Mouse (Mus musculus): ENCODE measurements at regions not wholly inside any gene's neighbourhood (a gene's known extent, or its start where the extent isn't known, plus 50 kb on each side); places are given as distances from the start of the nearest gene placed in this dataset.

DNA sequence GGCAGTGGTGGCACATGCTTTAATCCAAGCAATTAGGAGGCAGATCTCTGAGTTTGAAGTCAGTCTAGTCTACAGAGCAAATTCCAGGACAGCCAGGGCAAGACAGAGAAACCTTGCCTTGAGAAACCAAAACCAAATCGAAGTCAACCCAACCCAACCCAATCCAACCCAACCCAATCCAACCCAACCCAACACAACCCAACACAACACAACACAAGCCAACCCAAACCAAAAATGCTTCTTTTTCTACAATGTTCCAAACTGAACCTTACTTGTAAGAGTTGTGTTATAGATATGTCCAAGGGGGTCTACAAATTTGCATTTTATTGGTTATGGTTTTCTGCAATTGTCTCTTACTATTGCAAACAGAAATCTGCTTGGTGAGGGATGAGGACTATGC is 52.8 kb upstream of the Chodl start:
- no peak for DNase-seq (ENCODE audit: low spot score)

DNA sequence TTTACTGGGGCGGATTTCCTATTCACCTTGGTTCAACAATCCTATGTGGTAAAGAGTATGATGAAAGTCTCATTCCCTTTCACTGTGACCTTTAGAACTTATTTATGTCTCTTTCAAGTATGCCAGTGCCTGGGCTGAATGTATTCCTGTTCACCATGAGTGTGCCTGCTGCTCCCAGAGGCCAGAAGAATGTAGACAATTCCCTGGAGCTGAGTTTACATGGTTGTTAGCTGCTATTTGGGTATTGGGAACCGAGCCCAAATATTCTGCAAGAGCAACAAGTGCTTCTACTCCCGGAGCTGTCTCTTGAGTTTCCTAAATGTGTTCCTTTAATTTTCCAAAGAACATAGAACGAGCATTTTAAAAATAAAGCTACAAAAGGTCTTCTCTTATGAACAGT is 71.7 kb upstream of the Chodl start:
- DNase-seq (ENCODE audit: low spot score), result no peak

DNA sequence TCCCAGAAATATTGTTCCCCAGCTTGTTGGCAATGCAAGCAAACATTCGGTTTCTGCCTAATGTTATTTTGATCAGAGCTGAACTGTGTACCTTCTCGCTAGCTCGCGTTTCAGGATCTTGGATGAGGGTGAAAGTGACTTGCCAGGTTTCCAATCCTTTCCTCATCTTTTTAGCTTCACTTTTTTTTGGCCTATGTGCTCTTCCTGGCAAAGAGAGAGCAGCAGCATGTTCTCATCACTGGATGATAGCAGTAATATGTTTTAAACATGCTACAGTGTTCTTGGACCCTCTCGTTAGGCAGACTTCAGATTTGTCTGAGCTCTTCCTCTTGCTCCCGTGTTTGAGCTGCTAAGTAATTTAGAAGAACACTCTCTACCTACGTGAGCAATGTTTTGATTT is 99.8 kb upstream of the Chodl start:
- no peak for DNase-seq (ENCODE audit: low spot score)

DNA sequence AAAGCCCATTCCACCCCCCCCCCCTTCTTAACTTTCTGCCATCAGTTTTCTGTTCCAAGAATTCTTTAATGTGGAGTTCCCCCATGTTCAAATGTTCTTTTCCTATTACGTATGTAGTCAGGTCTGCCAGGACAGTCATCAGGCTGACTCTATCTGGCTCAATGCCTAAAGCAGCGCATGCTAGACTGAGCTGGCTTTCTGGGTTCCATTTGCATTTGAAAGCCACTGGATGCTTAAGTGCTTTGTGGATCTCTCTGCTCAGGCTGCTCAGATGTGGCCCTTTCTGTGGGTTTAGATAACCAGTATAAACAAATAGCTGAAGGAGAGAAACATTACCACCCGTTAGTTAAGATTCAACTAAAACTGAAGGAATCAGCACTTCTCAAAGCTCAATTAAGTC is 103.0 kb upstream of the Chodl start:
- no peak for DNase-seq (ENCODE audit: low spot score)

- DNase-seq (ENCODE audit: low spot score), result peak; percentile 5
Observed at GRCm38 (mm10) chr16:78790064-78790463, 140.7 kb upstream of the Chodl start.

- DNase-seq (ENCODE audit: low spot score), result no peak
Observed at GRCm38 (mm10) chr16:78759226-78759625, 171.5 kb upstream of the Chodl start.

GRCm38 (mm10) chr16:78737902-78738301 is 161.4 kb upstream of the D16Ertd472e start:
- DNase-seq (ENCODE audit: low spot score), result no peak

DNA sequence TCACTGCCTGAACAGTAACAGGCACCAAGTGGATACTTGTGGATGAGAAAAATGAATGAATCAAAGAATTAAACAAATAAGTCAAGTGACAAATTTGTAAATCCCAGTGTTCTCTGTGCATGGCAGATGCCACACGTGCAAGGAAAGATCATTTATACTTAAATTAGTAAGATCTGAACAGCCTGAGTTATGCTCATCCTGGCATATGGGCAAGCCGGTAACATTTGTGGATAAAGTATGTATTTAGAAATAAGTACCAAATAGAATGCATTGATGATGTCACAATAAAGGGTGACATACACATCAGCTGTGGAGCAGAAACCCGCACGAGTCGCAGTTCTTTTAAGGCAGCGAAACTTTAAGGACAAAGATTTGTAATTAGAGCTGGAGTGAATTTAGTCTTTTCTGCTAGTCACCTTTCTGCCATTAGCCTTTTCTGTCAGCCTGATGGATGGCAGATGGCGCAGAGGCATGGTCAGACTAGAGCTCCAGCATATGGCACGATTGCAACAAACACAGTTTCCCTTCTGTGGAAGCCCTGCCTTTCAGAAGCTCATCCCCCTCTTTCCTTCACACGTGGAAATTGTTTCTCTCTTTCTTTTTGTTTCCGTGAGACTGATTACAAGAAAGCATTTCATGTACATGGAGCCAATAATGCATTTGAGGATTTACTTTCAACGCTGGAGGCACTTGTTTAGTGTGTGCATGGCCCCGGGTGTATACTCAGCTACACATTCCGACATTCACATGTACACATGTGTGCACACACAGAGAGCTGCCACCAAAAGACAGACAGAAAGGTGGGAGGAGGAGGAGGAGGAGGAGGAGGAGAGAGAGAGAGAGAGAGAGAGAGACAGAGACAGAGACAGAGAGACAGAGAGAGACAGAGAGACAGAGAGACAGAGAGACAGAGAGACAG is 154.3 kb upstream of the D16Ertd472e start:
- DNase-seq (ENCODE audit: low spot score), result no peak

DNA sequence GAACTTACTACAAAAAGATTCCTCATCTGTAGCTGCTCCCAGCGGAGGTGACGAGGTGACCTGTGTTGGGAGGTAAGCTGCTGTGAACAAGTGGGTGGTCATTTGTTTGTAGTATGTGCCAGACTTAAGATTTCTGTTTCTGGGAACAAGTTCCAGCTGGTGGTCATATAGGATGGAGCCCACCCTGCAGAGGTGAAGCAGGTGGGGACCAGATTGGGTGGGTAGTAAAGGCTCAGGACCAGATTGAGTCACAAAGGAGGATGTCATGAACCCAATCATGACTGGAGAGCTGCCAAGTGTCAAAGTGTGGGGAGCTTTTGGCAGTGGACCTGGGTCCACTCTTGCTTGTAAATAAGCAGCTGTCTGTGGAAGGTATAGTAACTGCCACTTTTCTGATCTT is 149.0 kb upstream of the D16Ertd472e start:
- DNase-seq (ENCODE audit: low spot score), result no peak

DNA sequence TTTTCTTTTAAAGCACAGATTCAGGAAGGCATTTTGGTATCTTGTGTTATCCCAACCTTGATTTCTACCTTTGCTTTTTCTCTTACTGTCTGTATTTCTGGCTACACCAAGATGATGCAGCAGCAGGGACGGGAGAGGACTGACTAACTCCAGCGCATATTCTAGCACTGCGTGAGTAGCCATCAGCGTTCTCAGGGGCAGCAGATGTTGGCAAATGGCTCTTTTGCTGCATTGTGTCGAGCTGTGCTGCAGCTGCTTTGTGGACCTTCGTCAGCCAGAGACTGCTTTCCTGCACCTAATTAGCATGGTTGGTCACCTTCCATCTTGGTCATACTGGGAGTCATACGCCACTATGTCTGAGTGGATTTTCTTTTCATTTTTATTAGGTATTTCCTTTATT is 133.4 kb upstream of the D16Ertd472e start:
- no peak for DNase-seq (ENCODE audit: low spot score)

DNA sequence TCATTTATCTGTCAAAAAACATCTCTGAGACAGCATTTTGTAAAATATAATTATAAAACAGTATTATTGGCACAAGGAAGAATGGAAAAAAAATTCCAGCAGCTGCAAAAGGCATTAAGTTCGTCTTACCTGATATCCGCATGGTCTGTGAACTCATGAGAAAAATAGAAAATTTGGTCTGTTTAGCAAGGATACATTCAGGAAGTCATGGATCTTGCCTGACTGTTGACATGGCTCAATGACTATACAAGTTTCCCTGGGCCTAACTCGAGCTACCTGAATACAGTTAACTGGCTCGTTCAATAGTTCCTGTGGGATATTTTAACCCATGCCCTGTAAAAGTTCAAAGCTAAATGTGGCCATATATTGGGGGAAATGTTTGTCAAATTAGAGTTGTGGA is 131.1 kb upstream of the D16Ertd472e start:
- DNase-seq (ENCODE audit: low spot score), result no peak

GRCm38 (mm10) chr16:78707165-78707564 is 130.7 kb upstream of the D16Ertd472e start:
- DNase-seq (ENCODE audit: low spot score), result no peak

DNA sequence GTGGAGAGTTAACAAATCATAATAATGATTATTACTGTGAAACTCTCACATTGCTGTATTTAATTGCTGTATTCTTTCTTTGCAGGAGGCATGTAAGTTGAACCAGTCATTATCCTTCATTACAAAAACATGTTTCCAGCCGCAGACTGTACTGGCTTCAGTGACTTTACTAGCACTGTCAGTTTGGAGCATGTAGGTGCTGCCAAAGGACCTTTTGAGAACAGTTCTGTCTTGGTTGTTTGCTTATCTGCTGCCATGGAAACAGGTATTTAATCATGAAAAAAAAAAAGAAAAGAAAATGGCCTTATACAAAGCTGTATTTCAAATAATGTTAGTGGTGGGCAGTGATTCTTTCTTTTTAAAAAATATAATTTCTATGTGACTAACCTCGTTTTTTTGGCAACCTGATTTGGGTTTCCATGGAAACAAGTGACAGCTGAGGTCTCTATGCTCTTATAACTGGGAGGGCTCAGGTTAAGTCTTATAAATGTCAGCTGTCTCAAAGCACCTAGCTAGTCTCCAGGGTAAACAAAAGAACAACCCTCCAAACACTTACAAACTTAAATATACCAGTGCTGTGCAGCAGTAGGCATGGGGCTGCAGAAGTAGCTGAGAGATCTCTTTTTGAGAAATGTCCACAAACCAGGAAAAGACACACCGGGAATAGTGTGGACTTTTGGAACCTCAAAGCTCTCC is 121.2 kb upstream of the D16Ertd472e start:
- no peak for DNase-seq (ENCODE audit: low spot score)

- no peak for DNase-seq (ENCODE audit: low spot score)
Observed at GRCm38 (mm10) chr16:78688251-78688650, 111.7 kb upstream of the D16Ertd472e start.

DNA sequence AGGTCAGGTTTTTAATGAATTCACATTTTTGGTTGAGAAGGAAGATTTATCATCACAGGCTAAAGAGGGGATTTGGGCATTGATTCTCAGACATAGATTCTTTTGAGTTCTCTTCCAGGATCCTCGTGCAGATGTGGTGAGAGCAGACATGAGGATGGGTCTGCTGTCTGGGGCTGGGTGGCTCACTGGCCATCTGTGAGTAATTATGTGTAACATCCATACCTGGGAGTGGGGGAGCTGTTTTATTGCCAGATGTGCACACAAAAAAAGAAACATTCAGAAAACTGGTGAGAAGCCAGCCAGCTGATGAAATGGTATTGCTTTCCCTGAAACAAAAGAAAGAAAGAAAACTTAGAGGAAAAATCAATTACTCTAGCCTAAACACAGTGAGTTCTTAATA is 108.7 kb upstream of the D16Ertd472e start:
- DNase-seq (ENCODE audit: low spot score), result no peak

DNA sequence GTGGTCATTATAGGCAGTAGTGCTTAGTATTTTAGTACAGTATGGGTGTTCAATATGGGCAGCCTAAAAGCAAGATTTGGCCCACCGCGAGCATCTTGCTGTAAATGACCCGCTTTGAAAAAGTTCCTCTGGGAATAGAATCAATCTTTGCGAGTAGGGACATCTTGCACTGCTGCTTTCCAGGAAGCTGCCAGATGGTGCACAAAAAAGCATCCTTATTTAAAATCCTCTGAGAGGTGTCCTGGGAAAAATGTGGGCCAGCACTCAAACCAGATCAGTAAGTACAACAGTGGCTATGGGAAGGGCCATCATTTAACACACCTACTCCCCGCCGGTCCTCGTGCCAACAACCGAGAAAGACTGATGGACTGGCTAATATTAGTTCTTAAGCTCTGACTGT is 107.5 kb upstream of the D16Ertd472e start:
- no peak for DNase-seq (ENCODE audit: low spot score)

DNA sequence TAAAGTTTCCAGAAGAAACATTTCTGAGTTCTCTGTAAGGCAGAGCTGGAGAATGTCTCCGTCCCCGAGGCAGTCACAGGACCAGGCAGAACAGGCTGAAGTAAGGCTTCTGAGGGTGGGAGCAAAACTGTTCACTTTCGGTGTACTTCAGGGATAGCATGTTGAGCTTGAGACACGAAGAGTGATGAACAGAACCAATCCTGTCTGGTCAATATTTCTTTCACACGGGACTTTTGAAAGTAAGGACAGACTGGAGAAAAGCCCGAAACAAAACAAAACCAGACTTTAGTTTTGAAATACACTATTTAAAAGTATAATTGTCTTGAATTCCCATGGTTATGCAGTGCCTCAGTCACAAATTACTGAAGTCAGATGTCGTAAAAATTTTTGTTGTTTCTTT is 84.6 kb upstream of the D16Ertd472e start:
- DNase-seq (ENCODE audit: low spot score), result no peak

- DNase-seq (ENCODE audit: low spot score), result no peak
Observed at GRCm38 (mm10) chr16:78644710-78645109, 68.2 kb upstream of the D16Ertd472e start.

DNA sequence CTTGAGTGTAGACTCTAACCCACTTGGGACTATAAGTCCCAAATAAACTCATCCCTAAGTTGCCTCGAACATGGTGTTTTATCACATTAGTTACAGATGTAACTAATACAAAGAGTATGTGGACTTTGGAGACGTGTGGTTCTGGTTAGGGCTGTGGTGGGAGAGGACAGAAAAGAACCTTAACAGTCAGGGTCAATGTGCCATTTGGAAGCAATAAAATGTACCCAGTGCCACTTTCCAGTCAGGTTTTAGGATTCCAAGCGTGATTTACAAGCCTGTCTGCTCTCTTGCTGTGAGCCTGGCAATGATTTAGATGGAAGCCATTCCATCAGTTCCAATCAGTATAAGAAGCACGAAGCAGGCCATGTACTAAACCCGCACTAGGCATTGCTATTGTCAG is 65.2 kb upstream of the D16Ertd472e start:
- no peak for DNase-seq (ENCODE audit: low spot score)

DNA sequence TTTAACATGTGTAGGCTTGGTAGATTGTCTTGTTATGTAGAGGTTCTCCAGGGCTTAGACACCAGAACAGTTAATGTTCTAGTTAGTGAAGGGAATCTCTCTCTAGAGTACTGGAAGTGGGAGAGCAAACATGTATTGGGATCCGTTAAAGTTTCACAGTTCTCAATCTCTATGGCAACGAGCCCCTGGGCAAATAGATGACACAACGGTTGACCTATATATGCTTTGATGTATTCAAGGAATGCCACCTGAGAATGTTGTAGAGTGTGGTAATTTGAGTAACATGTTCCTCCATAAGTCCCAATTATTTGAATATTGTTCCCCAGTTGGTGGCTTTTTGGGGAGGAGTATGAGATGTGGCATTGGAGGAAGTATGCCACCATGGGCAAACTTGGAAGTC is 64.7 kb upstream of the D16Ertd472e start:
- DNase-seq (ENCODE audit: low spot score), result no peak

- no peak for DNase-seq (ENCODE audit: low spot score)
Observed at GRCm38 (mm10) chr16:78637452-78637851, 60.9 kb upstream of the D16Ertd472e start.

- no peak for DNase-seq (ENCODE audit: low spot score)
Observed at GRCm38 (mm10) chr16:78637015-78637414, 60.5 kb upstream of the D16Ertd472e start.

DNA sequence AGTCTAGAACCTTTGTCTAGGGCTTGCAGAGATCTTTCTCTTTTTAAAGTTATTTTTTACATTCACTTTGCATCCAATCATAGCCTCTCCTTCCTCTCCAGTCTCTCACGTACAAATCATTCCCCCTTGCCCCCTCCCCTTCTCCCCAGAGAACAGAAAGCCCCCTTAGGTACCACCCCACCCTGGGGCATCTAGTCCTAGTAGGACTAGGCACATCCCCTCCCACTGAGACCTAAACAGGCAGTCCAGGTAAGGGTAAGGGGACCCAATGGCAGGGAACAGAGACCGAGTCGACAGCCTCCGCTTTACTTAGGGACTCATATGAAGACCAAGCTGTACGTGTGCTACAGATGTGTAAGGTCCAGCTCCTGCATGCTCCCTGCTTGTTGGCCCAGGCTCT is 59.3 kb upstream of the D16Ertd472e start:
- no peak for DNase-seq (ENCODE audit: low spot score)

DNA sequence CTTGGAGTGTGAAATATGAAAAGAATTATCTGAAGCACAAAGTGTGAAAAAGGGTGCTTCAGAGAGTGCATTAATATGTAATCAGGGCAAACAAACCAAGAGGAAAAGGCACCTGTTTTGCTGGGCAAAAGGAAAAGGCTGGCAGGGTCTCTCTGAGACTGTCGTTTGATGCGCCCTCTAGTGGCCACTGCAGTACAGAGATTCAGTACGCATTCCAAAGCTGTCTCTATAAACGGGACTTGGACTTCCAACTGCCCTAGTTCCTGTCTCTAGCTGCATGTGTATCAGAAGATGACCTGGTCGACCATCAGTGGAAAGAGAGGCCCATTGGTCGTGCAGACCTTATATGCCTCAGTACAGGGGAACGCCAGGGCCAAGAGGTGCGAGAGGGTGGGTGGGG is 58.7 kb upstream of the D16Ertd472e start:
- DNase-seq (ENCODE audit: low spot score), result peak; percentile 71

All from urinary bladder, postnatal 25 days (tissue).